8 mouse cellular contexts compared by ENCODE assay signal in genomic region chr13:97390449-97390930, GRCm38 (mm10).
DNase-seq lines count a peak whose midpoint lies in the region; ATAC-seq lines count a peak whose summit lies in the region.

No protein-coding gene starts in this region.

- 49% methylated on average over 11 of the region's 11 CpGs for WGBS in limb, embryonic 11.5 days
- WGBS in limb, embryonic 10.5 days: 53% methylated on average over 11 of the region's 11 CpGs
- WGBS in hindbrain, embryonic 16.5 days: 11% methylated on average over 11 of the region's 11 CpGs
- 39% methylated on average over 11 of the region's 11 CpGs for WGBS in limb, embryonic 13.5 days

- H3K36me3 ChIP-seq in limb, embryonic 11.5 days (ENCODE audit: control insufficient read depth, insufficient read depth, low read length): no peaks in the 10 kb centered on the region
- no peaks in the 10 kb centered on the region for H3K36me3 ChIP-seq in limb, embryonic 10.5 days
- H3K36me3 ChIP-seq in hindbrain, embryonic 16.5 days (ENCODE audit: control insufficient read depth, insufficient read depth, low read length): no peaks in the 10 kb centered on the region
- no peaks in the 10 kb centered on the region for H3K36me3 ChIP-seq in limb, embryonic 13.5 days

- H3K4me2 ChIP-seq in limb, embryonic 11.5 days (ENCODE audit: low read depth, severe bottlenecking): no peak overlapping the region
- peak overlapping the region; percentile 52 for H3K4me2 ChIP-seq in hindbrain, embryonic 16.5 days (ENCODE audit: low read length)
- H3K4me2 ChIP-seq in limb, embryonic 13.5 days (replicated peaks): peak overlapping the region; percentile 14; the same call in 1 of the 2 replicates

- ATAC-seq in limb, embryonic 11.5 days (ENCODE audit: insufficient number of reproducible peaks, low FRiP score, low TSS enrichment, low read depth): no peak
- ATAC-seq in hindbrain, embryonic 16.5 days: peak; percentile 78
- no peak for ATAC-seq in limb, embryonic 13.5 days (ENCODE audit: low FRiP score, low read depth)

- H3K27ac ChIP-seq in limb, embryonic 11.5 days (replicated peaks; ENCODE audit: low read depth, low read length): no peak overlapping the region
- no peak overlapping the region for H3K27ac ChIP-seq in limb, embryonic 10.5 days
- H3K27ac ChIP-seq in hindbrain, embryonic 16.5 days (ENCODE audit: low read depth, low read length): peak overlapping the region; percentile 16; the same call in 1 of the 2 replicates
- no peak overlapping the region for H3K27ac ChIP-seq in limb, embryonic 13.5 days

- DNase-seq in limb, embryonic 11.5 days (ENCODE audit: low spot score): peak; percentile 33
- DNase-seq in limb, embryonic 10.5 days (ENCODE audit: low spot score): no peak
- DNase-seq in frontal cortex, adult 2 months (ENCODE audit: extremely low spot score in 1 of 2, low spot score in 1 of 2): peak; percentile 75 to 79
- peak; percentile 82 for DNase-seq in right cerebral cortex, adult 18-20 months
- DNase-seq in thymus, postnatal 0 days (ENCODE audit: low spot score): no peak
- DNase-seq in thymus, adult 18-20 months: no peak

- H3K27me3 ChIP-seq in limb, embryonic 11.5 days (ENCODE audit: control insufficient read depth, insufficient read depth, low read length): no peaks in the 10 kb centered on the region
- H3K27me3 ChIP-seq in limb, embryonic 10.5 days (ENCODE audit: low read depth, poor library complexity, severe bottlenecking): no peaks in the 10 kb centered on the region
- no peaks in the 10 kb centered on the region for H3K27me3 ChIP-seq in hindbrain, embryonic 16.5 days (replicated peaks; ENCODE audit: control insufficient read depth, insufficient read depth, low read length)
- H3K27me3 ChIP-seq in limb, embryonic 13.5 days: peaks cover 5% of the 10 kb centered on the region; the same call in 1 of the 2 replicates

- H3K4me1 ChIP-seq in limb, embryonic 11.5 days (ENCODE audit: control insufficient read depth, insufficient read depth, low read length): no peaks in the 10 kb centered on the region
- peaks cover 12% of the 10 kb centered on the region for H3K4me1 ChIP-seq in limb, embryonic 10.5 days
- peaks cover 9% of the 10 kb centered on the region for H3K4me1 ChIP-seq in hindbrain, embryonic 16.5 days (ENCODE audit: control insufficient read depth, insufficient read depth, low read depth, low read length)
- peaks cover 17% of the 10 kb centered on the region; the same call in 1 of the 2 replicates for H3K4me1 ChIP-seq in limb, embryonic 13.5 days

- no peak overlapping the region for H3K9ac ChIP-seq in limb, embryonic 11.5 days (ENCODE audit: low read length)
- peak overlapping the region; percentile 31; the same call in 1 of the 2 replicates for H3K9ac ChIP-seq in hindbrain, embryonic 16.5 days (ENCODE audit: low read depth, low read length)
- H3K9ac ChIP-seq in limb, embryonic 13.5 days: no peak overlapping the region

- H3K4me3 ChIP-seq in limb, embryonic 11.5 days (ENCODE audit: low read depth, low read length): no peak overlapping the region
- H3K4me3 ChIP-seq in limb, embryonic 10.5 days: no peak overlapping the region
- H3K4me3 ChIP-seq in hindbrain, embryonic 16.5 days (ENCODE audit: low read length): peak overlapping the region; percentile 13
- no peak overlapping the region for H3K4me3 ChIP-seq in limb, embryonic 13.5 days

- H3K9me3 ChIP-seq in limb, embryonic 11.5 days (ENCODE audit: control insufficient read depth, low read length): no peaks in the 10 kb centered on the region
- H3K9me3 ChIP-seq in limb, embryonic 10.5 days (replicated peaks): no peaks in the 10 kb centered on the region
- H3K9me3 ChIP-seq in hindbrain, embryonic 16.5 days (ENCODE audit: control insufficient read depth, low read length): no peaks in the 10 kb centered on the region
- H3K9me3 ChIP-seq in limb, embryonic 13.5 days: no peaks in the 10 kb centered on the region

Comparison
In these comparisons a context has a peak if more than half of its experiments do, and no peak if none do; other contexts are left out.
1. DNase-seq: peak in limb, embryonic 11.5 days (single experiment), frontal cortex, adult 2 months (2 of 2) and right cerebral cortex, adult 18-20 months (single experiment); none in limb, embryonic 10.5 days (single experiment), thymus, postnatal 0 days (single experiment) and thymus, adult 18-20 months (0 of 2).